Mouse (Mus musculus): Measurements from ENCODE around the gene Slc25a13.

Gene Slc25a13

DNA sequence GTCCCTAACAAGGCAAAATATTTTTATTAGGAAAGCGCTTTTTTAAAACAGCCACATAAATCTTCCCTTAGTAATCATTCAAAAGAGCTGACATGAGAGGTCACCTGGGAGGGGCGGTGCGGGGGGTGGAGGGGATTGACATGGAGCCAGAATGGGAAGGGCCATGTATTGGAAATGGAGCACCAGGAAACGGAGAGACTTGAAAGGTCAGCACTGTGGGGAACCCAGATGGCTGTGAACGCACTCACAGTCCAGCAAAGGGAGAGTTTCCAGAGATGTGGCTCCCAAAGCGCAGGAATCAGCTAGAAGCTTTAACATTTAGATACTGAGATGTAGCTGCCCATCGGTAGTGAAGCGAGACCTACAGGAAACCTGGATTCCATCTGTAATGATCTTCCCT lies 101.2 kb downstream of the Slc25a13 start:
- 91% methylated on average over 8 of the region's 8 CpGs for WGBS

- WGBS: 96% methylated on average over 7 of the region's 7 CpGs
These were observed 103.2 kb downstream of the Slc25a13 start for GRCm38 (mm10) chr6:6113776-6114175.

DNA sequence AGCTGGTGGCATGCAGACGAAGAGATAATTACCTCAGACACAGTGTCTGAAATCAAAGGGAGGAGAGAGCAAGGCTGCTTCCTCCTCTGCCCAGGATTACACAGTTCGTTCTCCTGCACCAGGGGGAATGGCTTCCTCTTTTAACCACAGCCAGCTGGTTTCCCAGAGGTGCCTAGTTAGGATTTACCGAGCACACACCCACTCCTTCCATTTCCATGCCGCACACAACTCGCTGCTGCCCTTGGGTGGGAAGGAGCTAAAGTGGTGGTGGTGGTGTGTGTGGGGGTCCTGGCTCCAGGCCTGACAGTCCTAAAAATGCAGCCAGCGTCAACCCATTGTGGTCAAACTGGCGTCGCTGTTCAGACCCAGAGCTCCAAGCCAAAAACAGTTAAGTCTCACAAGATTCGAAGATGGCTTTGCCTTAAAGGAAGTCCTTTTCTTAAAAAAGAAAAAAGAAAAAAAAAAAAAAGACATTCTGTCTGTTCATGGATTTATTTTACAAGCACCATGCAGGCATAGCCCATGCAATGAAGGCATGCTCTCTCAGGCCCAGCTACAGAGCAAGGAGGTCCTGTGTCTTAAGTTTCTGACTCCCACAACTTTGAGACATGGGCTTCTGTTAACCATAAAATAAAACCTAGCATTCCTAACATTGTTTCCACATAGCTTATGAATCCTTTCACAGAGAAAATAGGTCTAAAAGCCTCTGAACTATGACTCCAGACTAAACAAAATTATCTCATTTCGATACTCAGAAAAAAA lies 104.0 kb downstream of the Slc25a13 start:
- WGBS: 30% methylated on average over 10 of the region's 10 CpGs

- WGBS: 60% methylated on average over 5 of the region's 5 CpGs
These were observed 109.5 kb downstream of the Slc25a13 start for GRCm38 (mm10) chr6:6107419-6107966.

DNA sequence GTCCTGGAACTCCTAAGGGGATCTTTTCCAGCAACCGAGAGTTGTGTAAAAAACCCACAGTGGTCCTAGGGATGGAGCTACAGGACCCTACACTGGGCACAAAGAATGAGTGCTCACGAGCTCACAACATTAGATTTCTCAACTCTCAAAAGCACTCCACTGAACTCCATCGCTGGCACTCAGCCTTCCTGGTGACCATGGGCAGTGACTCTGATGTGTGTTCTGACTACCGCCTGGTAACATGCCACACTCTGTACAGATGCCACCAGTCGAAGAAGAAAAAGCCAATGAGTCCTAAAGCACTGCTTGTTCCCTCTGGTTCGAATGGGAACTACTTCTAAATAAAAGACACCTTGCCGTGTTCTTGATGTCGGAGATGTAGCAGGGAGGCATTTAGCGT lies 111.4 kb downstream of the Slc25a13 start:
- WGBS: 85% methylated on average over 9 of the region's 9 CpGs

DNA sequence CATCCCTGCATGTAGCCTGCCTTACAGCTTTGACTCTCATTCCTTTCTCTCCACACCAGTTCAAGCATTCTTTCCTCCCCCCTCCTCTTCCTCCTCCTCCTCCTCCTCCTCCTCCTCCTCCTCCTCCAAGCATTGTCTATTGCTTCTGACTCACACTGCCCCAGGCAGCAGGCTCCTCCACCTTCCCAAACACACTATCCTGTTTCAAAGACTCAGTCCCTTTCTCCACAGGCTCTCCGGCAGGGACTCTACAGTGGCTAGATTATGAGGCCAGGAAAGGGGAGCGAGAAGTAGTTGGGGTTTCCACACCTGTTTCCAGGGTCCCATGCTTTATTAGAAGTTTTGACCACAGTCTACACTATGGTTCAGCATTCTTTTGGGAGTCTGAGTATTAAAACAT lies 113.5 kb downstream of the Slc25a13 start:
- WGBS: 89% methylated on average over 2 of the region's 2 CpGs

- WGBS: 41% methylated on average over 4 of the region's 4 CpGs
These were observed 115.4 kb downstream of the Slc25a13 start for GRCm38 (mm10) chr6:6101605-6102004.

GRCm38 (mm10) chr6:6100892-6101480 lies 116.0 kb downstream of the Slc25a13 start:
- 77% methylated on average over 9 of the region's 9 CpGs for WGBS

DNA sequence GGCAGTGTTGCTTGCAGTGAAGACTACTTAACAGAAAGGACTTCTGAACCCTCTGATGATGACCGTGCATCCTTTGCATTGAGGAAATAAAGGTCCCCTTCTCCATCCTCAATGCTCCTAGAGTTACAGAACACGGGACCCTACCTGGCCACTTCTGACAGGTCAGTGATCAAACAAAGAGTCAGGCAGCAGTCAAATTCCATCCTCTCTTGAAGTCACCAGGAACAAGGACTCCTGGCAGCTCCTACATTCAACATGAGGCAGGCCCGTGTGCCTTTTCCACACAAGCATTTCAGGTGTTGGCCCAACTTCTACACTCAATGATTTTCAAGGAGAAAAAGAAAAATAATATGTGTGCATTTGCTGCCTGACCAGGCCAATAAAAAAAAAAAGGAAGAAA lies 123.0 kb downstream of the Slc25a13 start:
- 93% methylated on average over 3 of the region's 3 CpGs for WGBS

DNA sequence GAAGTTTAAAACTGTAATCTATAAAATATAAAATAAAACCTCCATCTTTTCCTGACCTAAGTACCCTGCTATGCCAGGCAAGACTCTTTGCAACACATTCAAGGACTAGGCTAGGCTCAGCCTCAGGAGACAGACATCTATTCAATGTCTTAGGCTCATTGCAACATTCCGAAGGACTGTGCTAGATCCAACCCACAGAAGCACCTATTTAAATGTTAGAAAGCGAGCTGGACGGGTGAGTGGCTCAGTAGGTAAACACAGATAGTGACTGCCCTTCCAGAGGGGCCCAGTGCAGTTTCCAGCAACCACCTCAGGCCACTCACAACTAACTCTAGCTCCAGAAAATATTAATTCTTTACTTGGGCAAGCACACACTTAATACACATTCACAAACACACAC lies 123.5 kb downstream of the Slc25a13 start:
- WGBS: 92% methylated on average over 3 of the region's 3 CpGs

DNA sequence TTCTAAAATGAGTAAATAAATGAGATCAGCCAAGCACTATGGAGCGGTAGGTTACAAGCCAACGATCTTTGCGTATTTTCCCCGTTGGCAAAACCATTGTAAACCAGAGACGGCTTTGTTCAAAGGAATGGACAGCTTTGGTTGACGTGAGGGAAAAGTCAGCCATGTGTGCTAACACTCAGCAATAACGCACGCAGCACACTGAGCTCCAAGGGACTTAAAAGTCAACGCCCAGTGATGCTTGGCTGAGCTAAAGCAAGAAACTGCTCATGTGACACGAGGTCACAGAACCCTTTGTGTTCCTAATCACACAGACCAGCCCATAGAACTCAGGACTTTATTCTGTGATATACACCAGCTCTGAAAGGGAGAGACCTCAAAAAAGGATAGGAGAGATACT lies 124.5 kb downstream of the Slc25a13 start:
- WGBS: 79% methylated on average over 10 of the region's 10 CpGs

GRCm38 (mm10) chr6:6091016-6091415 lies 126.0 kb downstream of the Slc25a13 start:
- WGBS: 89% methylated on average over 3 of the region's 3 CpGs

DNA sequence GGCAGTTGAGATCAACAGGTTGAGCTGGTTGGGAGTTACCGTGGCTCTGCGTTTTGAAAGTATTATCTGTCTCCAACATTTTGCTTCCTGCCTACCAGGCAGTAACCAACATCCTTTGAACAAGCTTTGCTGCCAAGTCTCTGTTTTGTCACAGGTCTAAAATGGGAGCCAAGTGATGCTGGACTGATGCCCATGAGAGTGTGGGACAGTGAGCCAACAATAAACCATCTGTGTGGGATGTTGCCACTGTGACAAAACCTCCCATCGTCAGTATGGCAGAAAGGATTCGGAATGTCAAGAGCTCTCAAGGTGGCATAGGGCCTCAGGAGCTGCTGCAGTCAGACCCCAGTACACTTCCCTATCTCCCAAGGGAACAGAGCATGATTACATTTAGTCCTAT lies 128.8 kb downstream of the Slc25a13 start:
- 31% methylated on average over 4 of the region's 4 CpGs for WGBS

GRCm38 (mm10) chr6:6080484-6080883 lies 136.5 kb downstream of the Slc25a13 start:
- WGBS: 92% methylated on average over 1 of the region's 1 CpGs

GRCm38 (mm10) chr6:6077234-6077633 lies 139.7 kb downstream of the Slc25a13 start:
- 58% methylated on average over 4 of the region's 4 CpGs for WGBS

DNA sequence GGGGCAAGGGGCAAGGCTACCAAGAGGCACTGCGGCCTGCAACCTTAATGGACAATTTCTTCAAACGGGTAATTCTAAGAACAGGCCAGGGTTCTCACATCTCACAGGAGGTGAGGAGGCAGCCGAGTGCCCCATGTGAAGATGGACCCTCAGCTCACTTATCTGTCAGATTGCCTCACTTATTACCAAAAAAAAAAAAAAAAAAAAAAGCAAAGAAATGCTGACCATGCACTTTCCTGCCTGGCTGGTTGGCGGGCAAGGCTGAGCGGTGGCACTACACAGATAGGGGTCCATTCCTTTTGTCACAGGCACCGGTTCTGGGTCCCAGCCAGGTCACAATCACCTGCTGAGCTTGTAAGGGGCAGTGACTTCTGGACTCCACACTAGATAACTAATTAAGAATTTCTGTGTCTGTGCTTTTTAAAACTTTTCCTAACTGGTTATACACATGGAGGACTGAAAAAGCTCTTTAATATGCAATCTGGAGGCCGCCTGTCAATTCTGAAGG lies 141.0 kb downstream of the Slc25a13 start:
- WGBS: 90% methylated on average over 7 of the region's 7 CpGs

DNA sequence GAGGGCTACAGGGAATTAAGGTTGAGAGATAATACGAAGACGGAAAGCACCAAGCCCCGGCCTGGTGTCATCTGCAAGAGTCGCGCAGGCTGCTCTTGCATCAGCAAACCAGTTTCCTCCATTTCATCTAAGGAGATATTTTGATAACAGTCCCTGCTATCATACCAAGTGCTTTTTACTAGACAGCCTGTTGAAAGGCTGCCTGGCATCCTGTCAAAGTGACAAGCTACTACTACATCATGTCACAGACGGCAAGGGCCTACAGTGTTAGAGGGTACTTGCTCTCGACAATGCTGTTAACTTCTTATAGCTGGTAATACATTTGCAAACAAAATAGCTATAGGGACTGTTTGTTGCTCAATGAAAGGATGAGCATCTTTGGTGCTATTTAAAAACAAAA lies 145.9 kb downstream of the Slc25a13 start:
- 85% methylated on average over 7 of the region's 7 CpGs for WGBS

DNA sequence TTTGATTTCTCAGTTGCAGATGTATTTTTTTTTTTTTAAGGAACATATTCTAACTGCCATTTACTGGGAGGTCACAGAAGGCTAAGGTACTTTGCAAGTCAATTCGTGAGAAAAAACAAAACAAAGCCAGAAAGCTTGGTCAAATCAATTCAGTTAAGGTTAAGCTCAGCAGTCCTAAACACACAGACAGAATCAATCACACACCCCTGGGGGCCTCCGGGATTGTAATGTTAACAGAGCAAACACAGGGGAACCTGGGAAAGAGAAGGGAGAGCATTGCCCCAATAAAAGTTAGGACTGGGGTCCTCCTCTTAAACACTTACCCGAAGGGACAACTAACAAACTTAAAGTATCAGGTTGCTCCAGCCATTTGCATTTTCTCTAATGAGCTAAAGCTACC lies 147.0 kb downstream of the Slc25a13 start:
- WGBS: 63% methylated on average over 3 of the region's 3 CpGs

- 96% methylated on average over 6 of the region's 6 CpGs for WGBS
These were observed 149.8 kb downstream of the Slc25a13 start for GRCm38 (mm10) chr6:6067201-6067600.

DNA sequence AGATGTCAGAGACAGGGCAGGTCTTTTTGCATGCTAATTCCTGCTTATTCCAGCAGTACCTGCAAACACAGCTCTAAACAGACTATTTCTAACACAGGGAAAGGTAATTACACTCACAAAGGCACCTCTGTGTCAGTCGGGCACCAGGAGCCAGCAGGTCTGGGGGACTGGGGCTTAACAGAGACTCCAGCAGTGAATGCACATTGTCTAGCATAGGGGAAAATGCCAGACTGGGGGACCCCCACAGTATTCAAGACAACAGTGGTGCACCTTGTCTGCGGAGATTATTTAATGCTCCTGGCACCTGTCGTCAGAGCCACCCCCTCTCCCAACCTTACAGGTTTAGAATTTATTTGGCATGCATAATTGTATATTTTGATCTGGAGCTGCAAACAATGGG lies 158.4 kb downstream of the Slc25a13 start:
- 47% methylated on average over 3 of the region's 3 CpGs for WGBS

GRCm38 (mm10) chr6:6053946-6054345 lies 163.0 kb downstream of the Slc25a13 start:
- WGBS: 67% methylated on average over 3 of the region's 3 CpGs

DNA sequence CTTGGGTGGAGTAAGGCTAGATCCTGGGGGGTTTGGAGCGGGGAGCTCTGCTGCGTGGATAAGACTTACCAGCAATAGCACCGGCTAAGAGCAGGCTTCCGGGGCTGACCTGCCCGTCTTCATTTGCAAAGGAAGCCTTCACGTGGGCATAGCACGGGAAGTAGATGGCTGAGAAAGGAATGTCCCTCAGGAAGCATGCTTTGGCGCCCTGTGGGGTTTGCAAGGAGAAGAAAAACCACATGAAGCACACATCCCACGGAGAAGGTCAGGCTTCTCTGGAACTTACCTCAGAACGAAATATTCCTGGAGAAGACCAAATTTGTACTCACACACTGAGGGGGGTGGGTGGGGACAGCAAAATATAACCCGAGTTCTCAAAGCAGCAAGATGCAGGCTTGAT lies 164.3 kb downstream of the Slc25a13 start:
- WGBS: 76% methylated on average over 11 of the region's 11 CpGs
